Mouse (Mus musculus) liver, embryonic 13.5 days (tissue): Measurements from ENCODE around the gene Gm43720. TPM values are rescaled to one million over a fixed set of nuclear protein-coding genes. Genes with fewer than 3 reads are reported as not detected.

Experiments used
- ATAC-seq: fragments of 200-750 bp; cut with Nextera tagmentation; 2 replicates; pipeline ENCODE4 v1.8.0; 2017; ENCODE audit warnings: low read depth, mild to moderate bottlenecking, moderate number of reproducible peaks, moderate library complexity
- DNase-seq: peaks from one replicate; pipeline ENCODE4 v3.0.0; 2022
- H3K27ac ChIP-seq: fragments of 300-500 bp; sonication (generic); 2 replicates; pipeline ENCODE4 v1.5.1; 2015; ENCODE audit warnings: moderate library complexity, mild to moderate bottlenecking, inconsistent platforms
- H3K27me3 ChIP-seq: fragments of 300-500 bp; sonication (generic); 2 replicates; pipeline ENCODE4 v1.6.1; 2015; ENCODE audit warnings: mild to moderate bottlenecking, inconsistent platforms
- H3K36me3 ChIP-seq: fragments of 300-500 bp; sonication (generic); 2 replicates; pipeline ENCODE4 v1.6.1; 2015; ENCODE audit warnings: mild to moderate bottlenecking, inconsistent platforms
- H3K4me1 ChIP-seq: fragments of 300-500 bp; sonication (generic); replicated peaks from 2 replicates; pipeline ENCODE4 v1.6.1; 2015; ENCODE audit warnings: inconsistent platforms
- H3K4me2 ChIP-seq: fragments of 300-500 bp; sonication (generic); 2 replicates; pipeline ENCODE4 v1.6.1; 2015; ENCODE audit warnings: inconsistent platforms, mild to moderate bottlenecking, moderate library complexity
- H3K4me3 ChIP-seq: fragments of 300-500 bp; sonication (generic); replicated peaks from 2 replicates; pipeline ENCODE4 v1.5.1; 2015; ENCODE audit warnings: mild to moderate bottlenecking, inconsistent platforms
- H3K9ac ChIP-seq: fragments of 300-500 bp; sonication (generic); 2 replicates; pipeline ENCODE4 v1.6.1; 2015; ENCODE audit warnings: mild to moderate bottlenecking, inconsistent platforms
- H3K9me3 ChIP-seq: fragments of 300-500 bp; sonication (generic); replicated peaks from 2 replicates; pipeline ENCODE4 v1.6.1; 2016; ENCODE audit warnings: inconsistent platforms
- WGBS: fragments of 180-500 bp; shearing (Covaris S2); methylation state at CpG from one replicate; pipeline ENCODE4 v1.1.7; 2015; ENCODE audit not compliant: insufficient replicate concordance; 5-methylcytosine and 5-hydroxymethylcytosine counted together
- polyA plus RNA-seq: library from polyadenylated mRNA; unstranded; fragments of >200 nt; fragmentation: Nextera tagmentation; extraction: Ambion mirVana; gene quantifications from 2 replicates; pipeline ENCODE4 v1.2.1, GENCODE M21; 2015

Gm43720 gene
- not detected in 2 replicates for polyA plus RNA-seq

GRCm38 (mm10) chr5:138279585-138280424 lies at the start of gene Gm43720, which contains the start of the genes Gpc2 and Stag3:
Gene Gm43720, minus strand, starts transcription at chr5:138279958.
Gene Gpc2, minus strand, starts transcription at chr5:138280005.
Gene Stag3, plus strand, starts transcription at chr5:138280240.
- 0 out of 2 replicates have a peak, but pooled peaks cover 4% of the 10 kb centered on the region for H3K9me3 ChIP-seq
- H3K36me3 ChIP-seq: no peaks in the 10 kb centered on the region
- H3K4me1 ChIP-seq: peaks cover 28% of the 10 kb centered on the region
- peak; percentile 98 for ATAC-seq
- H3K4me3 ChIP-seq: peak within 1 kb of the TSS; percentile 57
- H3K27me3 ChIP-seq: peaks cover 24% of the 10 kb centered on the region
- peak; percentile 96 for DNase-seq
- no peak within 1 kb of the TSS for H3K27ac ChIP-seq
- under 1% methylated on average over 56 of the region's 56 CpGs for WGBS
- peak within 1 kb of the TSS; percentile 61 for H3K9ac ChIP-seq
- H3K4me2 ChIP-seq: peak within 1 kb of the TSS; percentile 82

- Histone ChIP-seq H3K4me2 (no peak overlapping the region), H3K4me1 (no peaks in the 10 kb centered on the region), H3K4me3 (no peak overlapping the region), H3K36me3 (no peaks in the 10 kb centered on the region), H3K9me3 (no peaks in the 10 kb centered on the region), H3K27ac (no peak overlapping the region), H3K27me3 (no peaks in the 10 kb centered on the region), H3K9ac (no peak overlapping the region)
- no peak for ATAC-seq
- WGBS: 66% methylated on average over 3 of the region's 3 CpGs
- DNase-seq: no peak
These were observed 33.0 kb upstream of the Gm43720 start for GRCm38 (mm10) chr5:138312795-138313194.

GRCm38 (mm10) chr5:138299613-138300012 lies 19.9 kb upstream of the Gm43720 start:
- Histone ChIP-seq H3K4me2 (no peak overlapping the region), H3K27ac (no peak overlapping the region), H3K36me3 (no peaks in the 10 kb centered on the region), H3K4me3 (no peak overlapping the region), H3K9me3 (no peaks in the 10 kb centered on the region), H3K9ac (no peak overlapping the region), H3K27me3 (no peaks in the 10 kb centered on the region), H3K4me1 (no peaks in the 10 kb centered on the region)
- ATAC-seq (no peak), DNase-seq (no peak)
- 48% methylated on average over 2 of the region's 2 CpGs for WGBS

- H3K4me2 ChIP-seq: no peak overlapping the region
- no peak overlapping the region for H3K9ac ChIP-seq
- no peaks in the 10 kb centered on the region for H3K27me3 ChIP-seq
- H3K4me3 ChIP-seq: no peak overlapping the region
- no peak for ATAC-seq
- DNase-seq: no peak
- H3K4me1 ChIP-seq: no peaks in the 10 kb centered on the region
- no peaks in the 10 kb centered on the region for H3K9me3 ChIP-seq
- no peak overlapping the region for H3K27ac ChIP-seq
- no peaks in the 10 kb centered on the region for H3K36me3 ChIP-seq
These were observed 14.4 kb upstream of the Gm43720 start for GRCm38 (mm10) chr5:138294158-138294557.

GRCm38 (mm10) chr5:138291638-138292037 lies 11.9 kb upstream of the Gm43720 start:
- ATAC-seq: no peak
- Histone ChIP-seq H3K4me1 (no peaks in the 10 kb centered on the region), H3K9me3 (no peaks in the 10 kb centered on the region), H3K9ac (no peak overlapping the region), H3K4me2 (no peak overlapping the region), H3K27ac (no peak overlapping the region), H3K27me3 (no peaks in the 10 kb centered on the region), H3K36me3 (no peaks in the 10 kb centered on the region), H3K4me3 (no peak overlapping the region)
- no peak for DNase-seq
- 42% methylated on average over 1 of the region's 1 CpGs for WGBS

GRCm38 (mm10) chr5:138287861-138288260 lies 8.1 kb upstream of the Gm43720 start:
- Histone ChIP-seq H3K36me3 (no peaks in the 10 kb centered on the region), H3K27me3 (no peaks in the 10 kb centered on the region), H3K27ac (no peak overlapping the region), H3K4me1 (no peaks in the 10 kb centered on the region), H3K4me3 (no peak overlapping the region), H3K4me2 (no peak overlapping the region), H3K9me3 (no peaks in the 10 kb centered on the region), H3K9ac (no peak overlapping the region)
- ATAC-seq: no peak
- 56% methylated on average over 3 of the region's 3 CpGs for WGBS
- no peak for DNase-seq

- no peak overlapping the region for H3K9ac ChIP-seq
- no peak overlapping the region for H3K4me2 ChIP-seq
- H3K4me1 ChIP-seq: peaks cover 19% of the 10 kb centered on the region
- DNase-seq (no peak), ATAC-seq (no peak)
- H3K9me3 ChIP-seq: 0 out of 2 replicates have a peak, but pooled peaks cover 4% of the 10 kb centered on the region
- no peak overlapping the region for H3K4me3 ChIP-seq
- no peak overlapping the region for H3K27ac ChIP-seq
- 43% methylated on average over 1 of the region's 1 CpGs for whole genome bisulfite sequencing
- H3K27me3 ChIP-seq: peaks cover 12% of the 10 kb centered on the region
- H3K36me3 ChIP-seq: no peaks in the 10 kb centered on the region
These were observed 3.8 kb upstream of the Gm43720 start for GRCm38 (mm10) chr5:138283540-138283939.

GRCm38 (mm10) chr5:138281798-138282197 lies 2.0 kb upstream of the Gm43720 start:
- Histone ChIP-seq H3K4me1 (peaks cover 19% of the 10 kb centered on the region), H3K27me3 (peaks cover 16% of the 10 kb centered on the region), H3K36me3 (no peaks in the 10 kb centered on the region), H3K9ac (no peak overlapping the region), H3K27ac (no peak overlapping the region), H3K4me2 (no peak overlapping the region), H3K9me3 (0 out of 2 replicates have a peak, but pooled peaks cover 4% of the 10 kb centered on the region), H3K4me3 (no peak overlapping the region)
- DNase-seq (no peak), ATAC-seq (no peak)
- 47% methylated on average over 2 of the region's 2 CpGs for WGBS

GRCm38 (mm10) chr5:138280829-138281228 lies 1.1 kb upstream of the Gm43720 start:
- DNase-seq (no peak), ATAC-seq (no peak)
- Histone ChIP-seq H3K9me3 (0 out of 2 replicates have a peak, but pooled peaks cover 4% of the 10 kb centered on the region), H3K4me3 (no peak overlapping the region), H3K36me3 (no peaks in the 10 kb centered on the region), H3K27me3 (peaks cover 16% of the 10 kb centered on the region), H3K27ac (no peak overlapping the region), H3K9ac (no peak overlapping the region), H3K4me1 (peaks cover 20% of the 10 kb centered on the region), H3K4me2 (peak overlapping the region; percentile 82; the same call in 1 of the 2 replicates)
- WGBS: 64% methylated on average over 15 of the region's 15 CpGs

GRCm38 (mm10) chr5:138280425-138280768 lies 639 bp upstream of the Gm43720 start:
- H3K4me3 ChIP-seq: peak overlapping the region; percentile 57
- DNase-seq (no peak), ATAC-seq (no peak)
- H3K4me2 ChIP-seq: peak overlapping the region; percentile 82
- H3K4me1 ChIP-seq: peaks cover 25% of the 10 kb centered on the region
- H3K9ac ChIP-seq: no peak overlapping the region
- H3K27me3 ChIP-seq: peaks cover 20% of the 10 kb centered on the region
- no peak overlapping the region for H3K27ac ChIP-seq
- 0 out of 2 replicates have a peak, but pooled peaks cover 4% of the 10 kb centered on the region for H3K9me3 ChIP-seq
- 21% methylated on average over 26 of the region's 26 CpGs for WGBS
- H3K36me3 ChIP-seq: no peaks in the 10 kb centered on the region

GRCm38 (mm10) chr5:138277994-138278393 lies 1.8 kb downstream of the Gm43720 start:
- DNase-seq: no peak
- no peak overlapping the region for H3K4me2 ChIP-seq
- no peak overlapping the region for H3K9ac ChIP-seq
- no peak overlapping the region for H3K27ac ChIP-seq
- ATAC-seq: no peak
- H3K4me3 ChIP-seq: no peak overlapping the region
- no peaks in the 10 kb centered on the region for H3K36me3 ChIP-seq
- H3K4me1 ChIP-seq: peaks cover 28% of the 10 kb centered on the region
- H3K27me3 ChIP-seq: peaks cover 37% of the 10 kb centered on the region
- H3K9me3 ChIP-seq: 0 out of 2 replicates have a peak, but pooled peaks cover 4% of the 10 kb centered on the region
- 73% methylated on average over 7 of the region's 7 CpGs for WGBS
